Comparison of ENCODE assay signal across 22 mouse cellular contexts in the genomic region with DNA sequence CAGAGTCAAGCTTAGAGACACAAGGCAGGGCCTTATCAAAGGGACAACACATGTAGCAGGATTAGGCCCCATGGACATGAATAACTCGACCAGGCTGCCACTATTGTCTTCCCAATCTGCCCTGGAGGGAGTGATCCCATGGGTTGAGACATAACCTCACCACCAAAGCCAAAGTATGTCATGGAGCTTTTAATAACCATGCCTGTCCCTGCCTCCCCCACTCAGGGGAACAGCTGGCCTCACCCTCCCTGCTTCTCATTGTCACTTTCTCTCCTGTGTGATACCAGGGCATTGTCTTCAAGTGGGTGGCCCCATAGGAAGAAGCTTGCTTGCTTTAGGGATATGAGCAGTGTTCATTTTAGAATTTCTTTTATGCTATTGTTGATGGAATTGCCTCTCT.
DNase-seq lines count a peak whose midpoint lies in the region.
"Had no signal": no experiment of that assay in that cellular context is flagged by ENCODE, and none has a peak within 500 bp of the region (broad histone marks: within the 10 kb centered on the region; RNA-seq: fewer than 3 reads in every experiment).

No protein-coding gene starts in this region.

- no peaks in the 10 kb centered on the region; the same call in 1 of the 2 replicates for H3K27me3 ChIP-seq in heart, embryonic 10.5 days (ENCODE audit: insufficient read depth, poor library complexity, severe bottlenecking)
- H3K27me3 ChIP-seq: embryonic facial prominence, embryonic 13.5 days; forebrain, embryonic 12.5 days; forebrain, embryonic 15.5 days; hindbrain, embryonic 12.5 days; hindbrain, embryonic 15.5 days had no signal

- 28% methylated on average over 1 of the region's 1 CpGs for WGBS in heart, embryonic 10.5 days

- peak; percentile 11 to 13 for DNase-seq in heart, adult 9 months (ENCODE audit: low spot score in 2 of 2)
- no peak for DNase-seq in heart, postnatal 14 days
- peak; percentile 9 to 12 for DNase-seq in heart, postnatal 10 days
- DNase-seq in heart, embryonic 10.5 days (ENCODE audit: low spot score) = no peak
- DNase-seq in retina, embryonic 14.5 days (ENCODE audit: low spot score) = peak; percentile 3
- DNase-seq in right cerebral cortex, postnatal 4 days = no peak
- DNase-seq: adrenal gland, adult 8-10 months; adrenal gland, postnatal 25 days; cerebellum, adult 11-12 months; cerebellum, adult 8-10 months; cerebellum, postnatal 10 days; cerebellum, postnatal 36 days; embryo, embryonic 11 days; gastrocnemius, postnatal 25 days; kidney, adult 2 months had no signal

- no peak overlapping the region for H3K4me3 ChIP-seq in heart, embryonic 10.5 days
- H3K4me3 ChIP-seq: embryonic facial prominence, embryonic 10.5 days; embryonic facial prominence, embryonic 13.5 days; erythroblast, embryonic 14.5 days; forebrain, embryonic 12.5 days; forebrain, embryonic 15.5 days; hindbrain, embryonic 12.5 days; hindbrain, embryonic 15.5 days had no signal

- H3K4me1 ChIP-seq in heart, embryonic 10.5 days = no peaks in the 10 kb centered on the region
- H3K4me1 ChIP-seq: forebrain, embryonic 15.5 days; hindbrain, embryonic 12.5 days; hindbrain, embryonic 15.5 days had no signal

- no peak overlapping the region for H3K27ac ChIP-seq in heart, embryonic 10.5 days
- H3K27ac ChIP-seq: embryonic facial prominence, embryonic 10.5 days; embryonic facial prominence, embryonic 13.5 days; forebrain, embryonic 12.5 days; forebrain, embryonic 15.5 days; hindbrain, embryonic 12.5 days; hindbrain, embryonic 15.5 days had no signal

- intact Hi-C loops in heart, postnatal 14 days (cut with DNase I) = no loop called here
- intact Hi-C loops in heart, postnatal 10 days (cut with DNase I) = no loop called here

- no peaks in the 10 kb centered on the region for H3K36me3 ChIP-seq in heart, embryonic 10.5 days
- H3K36me3 ChIP-seq: embryonic facial prominence, embryonic 10.5 days; embryonic facial prominence, embryonic 13.5 days; forebrain, embryonic 12.5 days; forebrain, embryonic 15.5 days; hindbrain, embryonic 12.5 days; hindbrain, embryonic 15.5 days had no signal

- no peaks in the 10 kb centered on the region for H3K9me3 ChIP-seq in heart, embryonic 10.5 days
- H3K9me3 ChIP-seq: embryonic facial prominence, embryonic 10.5 days; embryonic facial prominence, embryonic 13.5 days; forebrain, embryonic 12.5 days; forebrain, embryonic 15.5 days; hindbrain, embryonic 12.5 days; hindbrain, embryonic 15.5 days had no signal

Comparison
In these comparisons a context has a peak if more than half of its experiments do, and no peak if none do; other contexts are left out.
1. DNase-seq: peak in heart, adult 9 months (2 of 2), heart, postnatal 10 days (2 of 2) and retina, embryonic 14.5 days (single experiment); none in heart, postnatal 14 days (0 of 2), heart, embryonic 10.5 days (single experiment) and right cerebral cortex, postnatal 4 days (single experiment).